Mouse (Mus musculus): ENCODE data around the gene Slc37a1.

Gene Slc37a1

GRCm38 (mm10) chr17:31295215-31295891 lies 8.8 kb downstream of the Slc37a1 start:
- peak; percentile 35 for DNase-seq

GRCm38 (mm10) chr17:31295892-31296781 lies 9.5 kb downstream of the Slc37a1 start:
- DNase-seq: peak; percentile 77

GRCm38 (mm10) chr17:31297521-31297939 lies 10.9 kb downstream of the Slc37a1 start:
- DNase-seq: peak; percentile 84

- DNase-seq: no peak
These were observed 12.0 kb downstream of the Slc37a1 start for GRCm38 (mm10) chr17:31298419-31299209.

GRCm38 (mm10) chr17:31299981-31300380 lies 13.4 kb downstream of the Slc37a1 start:
- DNase-seq: no peak

- DNase-seq: no peak
These were observed 14.1 kb downstream of the Slc37a1 start for GRCm38 (mm10) chr17:31300736-31301135.

GRCm38 (mm10) chr17:31303401-31303800 lies 16.8 kb downstream of the Slc37a1 start:
- DNase-seq: no peak

GRCm38 (mm10) chr17:31304895-31305775 lies 18.5 kb downstream of the Slc37a1 start:
- DNase-seq: peak; percentile 52

GRCm38 (mm10) chr17:31305776-31306120 lies 19.2 kb downstream of the Slc37a1 start:
- no peak for DNase-seq

- DNase-seq: no peak
These were observed 21.2 kb downstream of the Slc37a1 start for GRCm38 (mm10) chr17:31307756-31308155.

- DNase-seq: no peak
These were observed 21.8 kb downstream of the Slc37a1 start for GRCm38 (mm10) chr17:31308291-31308816.

GRCm38 (mm10) chr17:31309281-31309793 lies 22.7 kb downstream of the Slc37a1 start:
- no peak for DNase-seq

- DNase-seq: no peak
These were observed 24.5 kb downstream of the Slc37a1 start for GRCm38 (mm10) chr17:31311047-31311446.

GRCm38 (mm10) chr17:31312648-31313047 lies 26.1 kb downstream of the Slc37a1 start:
- no peak for DNase-seq

- DNase-seq: no peak
These were observed 28.6 kb downstream of the Slc37a1 start for GRCm38 (mm10) chr17:31315046-31315792.

GRCm38 (mm10) chr17:31315993-31316392 lies 29.4 kb downstream of the Slc37a1 start:
- DNase-seq: no peak

- no peak for DNase-seq
These were observed 30.4 kb downstream of the Slc37a1 start for GRCm38 (mm10) chr17:31316998-31317397.

GRCm38 (mm10) chr17:31317521-31318272 lies 31.1 kb downstream of the Slc37a1 start:
- DNase-seq: no peak

GRCm38 (mm10) chr17:31318906-31319767 lies 32.5 kb downstream of the Slc37a1 start:
- DNase-seq: peak; percentile 54
